Mouse (Mus musculus) lung, postnatal 0 days (tissue): ENCODE measurements around the gene Ap2a1. TPM values are rescaled to one million over a fixed set of nuclear protein-coding genes. Genes with fewer than 3 reads are reported as not detected.

Experiments used
- ATAC-seq: fragments of 200-750 bp; cut with Nextera tagmentation; 2 replicates; pipeline ENCODE4 v1.8.0; 2017; ENCODE audit warnings: moderate library complexity
- DNase-seq: peaks from one replicate; pipeline ENCODE4 v3.0.0-alpha.2; 2016; ENCODE audit warnings: low spot score
- H3K27ac ChIP-seq: fragments of 300-500 bp; sonication (generic); 2 replicates; pipeline ENCODE4 v1.5.1; 2014; ENCODE audit warnings: antibody characterized with exemption, mild to moderate bottlenecking, low read length, mixed read lengths
- H3K27me3 ChIP-seq: fragments of 300-500 bp; sonication (generic); replicated peaks from 2 replicates; pipeline ENCODE4 v1.6.1; 2014; ENCODE audit warnings: low read length, mixed read lengths; ENCODE audit not compliant: insufficient read depth
- H3K36me3 ChIP-seq: fragments of 300-500 bp; sonication (generic); 2 replicates; pipeline ENCODE4 v1.6.1; 2014; ENCODE audit warnings: low read length, mixed read lengths; ENCODE audit not compliant: insufficient read depth
- H3K4me1 ChIP-seq: fragments of 300-500 bp; sonication (generic); 2 replicates; pipeline ENCODE4 v1.6.1; 2014; ENCODE audit warnings: antibody characterized with exemption, low read depth, low read length, mixed read lengths; ENCODE audit not compliant: insufficient read depth
- H3K4me2 ChIP-seq: fragments of 300-500 bp; sonication (generic); replicated peaks from 2 replicates; pipeline ENCODE4 v1.6.1; 2014; ENCODE audit warnings: low read depth, mild to moderate bottlenecking, low read length, moderate library complexity, mixed read lengths
- H3K4me3 ChIP-seq: fragments of 300-500 bp; sonication (generic); 2 replicates; pipeline ENCODE4 v1.5.1; 2014; ENCODE audit warnings: low read depth, low read length
- H3K9ac ChIP-seq: fragments of 300-500 bp; sonication (generic); replicated peaks from 2 replicates; pipeline ENCODE4 v1.6.1; 2014; ENCODE audit warnings: low read depth, mild to moderate bottlenecking
- H3K9me3 ChIP-seq: fragments of 300-500 bp; sonication (generic); 2 replicates; pipeline ENCODE4 v1.6.1; 2016; ENCODE audit warnings: low read length, mixed read lengths
- CTCF ChIP-seq: IDR thresholded peaks from 2 replicates; pipeline ENCODE4 v1.5.1; 2016; ENCODE audit warnings: antibody characterized with exemption, mild to moderate bottlenecking
- EP300 ChIP-seq: IDR thresholded peaks from 2 replicates; pipeline ENCODE4 v1.6.1; 2016; ENCODE audit warnings: antibody characterized with exemption, mild to moderate bottlenecking, control low read depth
- WGBS: fragments of 180-500 bp; shearing (Covaris S2); extraction: QIAGEN DNeasy Blood & Tissue Kit; methylation state at CpG from one replicate; pipeline ENCODE4 v1.1.7; 2014; 5-methylcytosine and 5-hydroxymethylcytosine counted together
- polyA plus RNA-seq: library from polyadenylated mRNA; unstranded; fragments of >200 nt; fragmentation: Nextera tagmentation; extraction: Ambion mirVana; gene quantifications from 2 replicates; pipeline ENCODE4 v1.2.1, GENCODE M21; 2015

Gene Ap2a1
- polyA plus RNA-seq, 1 experiment from 2014 or later = 36.1 TPM

DNA sequence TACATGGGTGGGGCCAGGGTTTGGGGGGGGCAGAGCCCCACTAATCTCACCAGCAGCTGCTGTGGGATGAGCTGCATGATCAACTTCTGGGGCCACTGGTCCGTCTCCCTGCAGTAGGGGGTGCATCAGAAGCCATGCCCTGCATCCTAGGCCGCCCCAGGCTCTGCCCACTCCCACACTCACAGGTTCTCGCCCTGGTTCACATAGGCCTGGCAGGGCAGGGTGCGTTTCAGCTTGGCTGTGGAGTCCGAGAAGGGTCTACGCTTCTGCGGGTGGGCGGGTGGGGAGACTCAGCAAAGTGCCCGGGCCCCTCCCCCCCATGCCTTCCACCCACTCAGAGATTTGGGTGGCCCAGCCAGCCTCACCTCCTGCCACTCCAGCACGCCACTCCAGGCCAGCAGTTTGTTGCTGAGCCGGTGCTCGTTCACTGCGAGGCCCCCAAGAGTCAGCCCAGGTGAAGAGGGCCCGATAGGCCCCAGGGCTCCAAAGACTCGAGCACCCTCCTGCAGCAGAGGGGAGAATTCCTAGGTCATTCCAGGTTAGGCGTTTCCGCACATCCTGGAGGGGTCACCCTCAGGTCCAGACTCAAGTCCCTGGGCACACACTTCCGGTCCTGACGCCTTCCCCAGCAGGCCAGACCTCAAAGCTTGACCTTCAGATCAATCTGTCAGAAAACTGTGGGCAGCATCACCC, 62.1 kb downstream of the Ap2a1 start:
- peak overlapping the region; percentile 69 for H3K4me2 ChIP-seq
- ATAC-seq = no peak
- WGBS = 40% methylated on average over 18 of the region's 19 CpGs
- peak overlapping the region; percentile 99; the same call in 1 of the 2 replicates for H3K4me3 ChIP-seq
- no peaks in the 10 kb centered on the region for H3K27me3 ChIP-seq
- TF ChIP-seq EP300 (no peak), CTCF (no peak)
- no peak overlapping the region for H3K9ac ChIP-seq
- peaks cover 22% of the 10 kb centered on the region for H3K36me3 ChIP-seq
- DNase-seq = no peak
- H3K9me3 ChIP-seq = no peaks in the 10 kb centered on the region
- peak overlapping the region; percentile 100 for H3K27ac ChIP-seq
- peaks cover 33% of the 10 kb centered on the region for H3K4me1 ChIP-seq

DNA sequence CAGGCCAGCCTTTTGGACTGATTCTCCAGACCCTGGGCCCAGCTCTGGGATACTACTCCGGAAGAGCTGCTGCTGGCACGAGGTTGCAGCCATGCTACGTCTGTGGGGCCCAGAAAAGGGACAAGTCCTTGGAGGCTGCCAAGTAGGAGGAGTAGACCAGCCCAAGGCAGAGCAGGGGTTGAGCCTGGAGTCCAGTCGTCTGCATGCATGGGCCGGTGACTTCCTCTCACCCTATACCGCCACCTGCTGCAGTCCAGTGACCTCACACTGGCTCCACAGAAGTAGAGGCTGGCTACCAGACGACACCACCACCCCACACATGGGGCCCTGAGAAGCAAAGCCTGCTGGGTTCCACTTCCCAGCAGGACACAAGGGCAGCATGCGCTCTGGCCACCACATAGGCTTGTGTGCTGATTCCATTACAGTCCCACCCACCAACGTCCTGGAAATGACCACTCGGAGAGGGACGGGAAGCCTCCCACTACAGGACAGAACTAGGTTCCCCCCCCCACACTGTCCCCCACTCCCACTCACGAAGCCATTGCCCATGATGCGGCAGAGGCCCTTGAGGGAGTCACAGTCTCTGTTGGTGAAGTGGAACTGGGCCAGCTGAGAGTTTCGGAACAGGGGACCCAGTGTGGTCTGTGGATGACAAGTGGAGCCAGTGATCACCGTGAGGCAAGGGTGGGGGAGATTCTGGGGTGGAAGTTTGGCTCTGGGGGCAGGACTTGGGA, 62.9 kb downstream of the Ap2a1 start:
- Histone ChIP-seq H3K4me2 (peak overlapping the region; percentile 69), H3K27me3 (no peaks in the 10 kb centered on the region), H3K4me1 (peaks cover 33% of the 10 kb centered on the region), H3K27ac (peak overlapping the region; percentile 100), H3K4me3 (no peak overlapping the region), H3K36me3 (peaks cover 25% of the 10 kb centered on the region), H3K9me3 (no peaks in the 10 kb centered on the region), H3K9ac (peak overlapping the region; percentile 34; the same call in 1 of the 2 replicates)
- 31% methylated on average over 15 of the region's 15 CpGs for WGBS
- ATAC-seq = peak; percentile 15
- TF ChIP-seq CTCF (peak; percentile 59), EP300 (no peak)
- peak; percentile 96 for DNase-seq

DNA sequence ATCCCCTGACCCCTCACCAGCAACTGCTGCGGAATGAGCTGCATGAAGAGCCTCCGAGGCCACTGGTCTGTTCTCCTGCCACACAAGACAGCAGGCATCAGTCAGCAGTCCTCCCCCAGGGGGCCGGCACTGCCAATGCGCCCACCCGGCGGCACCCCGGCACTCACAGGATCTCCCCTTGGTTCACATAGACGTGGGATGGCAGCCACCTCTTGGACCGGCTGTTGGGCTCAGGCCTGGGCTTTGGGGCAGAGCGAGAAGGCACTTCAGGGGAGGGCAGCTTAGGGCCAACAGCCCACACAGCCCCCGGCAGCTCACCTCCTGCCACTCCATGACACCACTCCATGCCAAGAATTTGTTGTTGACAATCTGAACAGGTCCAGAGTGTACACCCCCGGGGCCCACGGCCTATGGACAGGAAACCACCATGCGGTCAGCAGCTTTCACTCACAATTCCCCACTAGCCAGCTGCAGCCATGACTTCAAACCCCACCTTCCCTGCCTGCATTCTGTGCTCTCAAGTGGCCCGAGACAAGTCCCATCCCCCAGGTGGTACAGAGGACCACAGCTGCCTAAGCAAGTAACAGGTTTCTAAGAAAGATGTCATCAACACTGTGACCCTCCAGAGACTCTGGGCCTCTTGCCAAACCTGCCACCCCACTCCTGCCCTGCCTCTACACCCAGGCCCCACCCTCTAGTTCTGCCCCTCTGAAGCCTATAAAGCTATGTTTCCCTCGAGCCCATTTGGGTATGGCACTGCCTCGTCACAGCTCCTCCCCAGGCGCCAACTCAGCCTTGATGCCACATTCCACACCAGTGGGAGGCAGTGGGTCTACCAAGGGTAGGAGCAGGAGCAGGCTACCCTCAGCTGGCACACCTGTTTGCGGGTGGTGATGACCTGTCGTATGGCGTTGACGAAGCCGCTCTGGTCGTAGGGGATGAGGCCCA, 64.4 kb downstream of the Ap2a1 start:
- ATAC-seq (no peak; the same call in 1 of the 2 replicates), DNase-seq (peak; percentile 72)
- H3K9ac ChIP-seq = no peak overlapping the region
- no peaks in the 10 kb centered on the region for H3K27me3 ChIP-seq
- no peaks in the 10 kb centered on the region for H3K9me3 ChIP-seq
- TF ChIP-seq EP300 (no peak), CTCF (no peak)
- peaks cover 27% of the 10 kb centered on the region for H3K4me1 ChIP-seq
- WGBS = 61% methylated on average over 24 of the region's 24 CpGs
- H3K36me3 ChIP-seq = peaks cover 25% of the 10 kb centered on the region
- no peak overlapping the region for H3K4me3 ChIP-seq
- H3K4me2 ChIP-seq = no peak overlapping the region
- peak overlapping the region; percentile 100 for H3K27ac ChIP-seq

GRCm38 (mm10) chr7:44863982-44864494, 65.3 kb downstream of the Ap2a1 start:
- peaks cover 25% of the 10 kb centered on the region for H3K36me3 ChIP-seq
- no peak for ATAC-seq
- TF ChIP-seq EP300 (no peak), CTCF (no peak)
- H3K4me3 ChIP-seq = no peak overlapping the region
- no peak overlapping the region for H3K4me2 ChIP-seq
- H3K27ac ChIP-seq = peak overlapping the region; percentile 43
- no peak overlapping the region for H3K9ac ChIP-seq
- H3K4me1 ChIP-seq = peaks cover 27% of the 10 kb centered on the region
- no peak for DNase-seq
- WGBS = 76% methylated on average over 11 of the region's 11 CpGs
- no peaks in the 10 kb centered on the region for H3K9me3 ChIP-seq
- no peaks in the 10 kb centered on the region for H3K27me3 ChIP-seq

DNA sequence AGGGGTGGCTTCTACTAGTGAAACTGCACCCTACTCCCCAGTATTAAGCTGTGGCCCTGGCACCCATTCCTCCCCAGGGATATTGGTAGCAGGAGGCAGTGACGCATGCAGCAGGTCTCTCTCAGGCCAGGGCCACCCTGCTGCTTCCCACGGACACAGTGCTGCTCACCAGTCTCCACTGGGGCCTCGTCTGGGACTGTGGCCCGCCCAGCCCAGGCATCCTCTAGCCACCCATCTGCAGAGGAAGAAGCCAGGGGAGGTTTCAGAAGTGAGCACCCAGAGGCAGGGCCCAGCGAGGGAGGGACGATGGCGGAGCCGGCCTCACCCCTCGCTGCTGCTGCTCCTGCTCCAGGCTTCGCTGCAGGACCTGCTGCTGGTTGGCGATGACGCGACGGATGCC, 66.1 kb downstream of the Ap2a1 start:
- Histone ChIP-seq H3K4me3 (no peak overlapping the region), H3K9me3 (no peaks in the 10 kb centered on the region), H3K9ac (no peak overlapping the region), H3K27me3 (no peaks in the 10 kb centered on the region), H3K36me3 (peaks cover 25% of the 10 kb centered on the region), H3K4me2 (no peak overlapping the region), H3K27ac (no peak overlapping the region), H3K4me1 (peaks cover 27% of the 10 kb centered on the region)
- 87% methylated on average over 14 of the region's 14 CpGs for whole genome bisulfite sequencing
- ATAC-seq = no peak
- DNase-seq = no peak
- TF ChIP-seq CTCF = no peak
- no peak for TF ChIP-seq EP300
